Mouse (Mus musculus) liver, adult 2 months (tissue): ENCODE measurements at regions not wholly inside any gene's neighbourhood (a gene's known extent, or its start where the extent isn't known, plus 50 kb on each side); places are given as distances from the start of the nearest gene placed in this dataset.

ENCODE experiments used
- CTCF ChIP-seq: fragments of 200-500 bp; IDR thresholded peaks from 2 replicates; pipeline ENCODE4 v1.5.1; 2011; ENCODE audit warnings: low read depth, low read length, control low read depth
- POLR2A ChIP-seq: fragments of 200-500 bp; IDR thresholded peaks from 2 replicates; pipeline ENCODE4 v1.6.1; 2011; ENCODE audit warnings: low read length, control low read depth; ENCODE audit not compliant: insufficient read depth; ENCODE audit errors: extremely low read depth

- TF ChIP-seq POLR2A = no peak
- no peak for TF ChIP-seq CTCF
These were observed 549.4 kb downstream of the Synb start for GRCm38 (mm10) chr14:68744661-68745060.
